Mouse (Mus musculus) CH12.LX (cell line): Measurements from ENCODE around the gene Gpr50. TPM values are rescaled to one million over a fixed set of nuclear protein-coding genes. Genes with fewer than 3 reads are reported as not detected.

ENCODE experiments used
- DNase-seq: peaks from one replicate; pipeline ENCODE4 v3.0.0-alpha.2; 2013; ENCODE audit errors: extremely low read depth
- H3K27ac ChIP-seq: 2 replicates; pipeline ENCODE4 v1.5.1; 2012; ENCODE audit warnings: low read depth, mild to moderate bottlenecking, control low read depth, moderate library complexity; ENCODE audit not compliant: insufficient read depth
- H3K27me3 ChIP-seq: replicated peaks from 2 replicates; pipeline ENCODE3; 2012; ENCODE audit warnings: inconsistent platforms
- H3K36me3 ChIP-seq, 2 experiments: replicated peaks in 1 of 2; 2 replicates each; pipeline versions ENCODE3 to v1.6.1; 2012; ENCODE audit warnings: inconsistent platforms in 1 of 2, low read length in 1 of 2, mild to moderate bottlenecking in 1 of 2, mixed read lengths in 1 of 2, moderate library complexity in 1 of 2; ENCODE audit not compliant: control insufficient read depth in 1 of 2, insufficient read depth in 1 of 2
- H3K4me1 ChIP-seq, 2 experiments: 2 replicates each; pipeline ENCODE4 v1.6.1; 2012; ENCODE audit warnings: inconsistent platforms in 1 of 2, moderate library complexity in 1 of 2; ENCODE audit not compliant: insufficient read depth in 2 of 2, control insufficient read depth in 1 of 2
- H3K4me2 ChIP-seq: 2 replicates; pipeline ENCODE4 v1.6.1; 2012; ENCODE audit warnings: low read depth, mild to moderate bottlenecking, control low read depth; ENCODE audit not compliant: poor library complexity, insufficient read depth, severe bottlenecking
- H3K4me3 ChIP-seq, 3 experiments: fragments of 150-350 bp in 1 of 3; sonication (generic) in 1 of 3; replicated peaks in 1 of 3; 2 replicates each; pipeline versions ENCODE3 to v1.5.1; 2011 to 2012; ENCODE audit warnings: low read depth in 2 of 3, low read length in 2 of 3, mild to moderate bottlenecking in 2 of 3, moderate library complexity in 2 of 3, control low read depth in 1 of 3, improper control_type of control experiment in 1 of 3, inconsistent platforms in 1 of 3, mixed read lengths in 1 of 3; ENCODE audit not compliant: poor library complexity in 1 of 3
- H3K79me2 ChIP-seq: replicated peaks from 2 replicates; pipeline ENCODE4 v1.6.1; 2012; ENCODE audit warnings: mild to moderate bottlenecking, moderate library complexity; ENCODE audit not compliant: control insufficient read depth, poor library complexity, insufficient read depth, severe bottlenecking; ENCODE audit errors: extremely low read depth
- H3K9ac ChIP-seq: 2 replicates; pipeline ENCODE4 v1.6.1; 2012; ENCODE audit warnings: low read depth, mild to moderate bottlenecking, control low read depth, moderate library complexity; ENCODE audit not compliant: insufficient read depth
- H3K9me3 ChIP-seq: replicated peaks from 2 replicates; pipeline ENCODE3; 2012; ENCODE audit warnings: low read length, inconsistent platforms, mixed read lengths
- CTCF ChIP-seq, 2 experiments: IDR thresholded peaks in 1 of 2; conservative IDR thresholded peaks in 1 of 2; 2 replicates each; pipeline ENCODE4 v1.5.1; 2011 to 2012; ENCODE audit warnings: low read depth in 2 of 2, low read length in 2 of 2, improper control_type of control experiment in 1 of 2, inconsistent platforms in 1 of 2, mild to moderate bottlenecking in 1 of 2, moderate library complexity in 1 of 2
- GABPA ChIP-seq: IDR thresholded peaks from 2 replicates; pipeline ENCODE4 v1.6.1; 2012; ENCODE audit warnings: low read depth, low read length, improper control_type of control experiment, inconsistent platforms; ENCODE audit not compliant: insufficient replicate concordance
- HCFC1 ChIP-seq: IDR thresholded peaks from 2 replicates; pipeline ENCODE4 v1.6.1; 2012; ENCODE audit warnings: low read depth, mild to moderate bottlenecking, inconsistent platforms, low read length, improper control_type of control experiment
- JUND ChIP-seq: conservative IDR thresholded peaks from 2 replicates; pipeline ENCODE4 v1.6.1; 2011; ENCODE audit warnings: low read depth, low read length, improper control_type of control experiment
- MAFK ChIP-seq: IDR thresholded peaks from 2 replicates; pipeline ENCODE4 v1.6.1; 2011; ENCODE audit warnings: low read length, improper control_type of control experiment; ENCODE audit not compliant: insufficient replicate concordance
- MEF2A ChIP-seq: IDR thresholded peaks from 2 replicates; pipeline ENCODE4 v1.6.1; 2014; ENCODE audit warnings: low read depth, mild to moderate bottlenecking, inconsistent platforms, low read length, improper control_type of control experiment, borderline replicate concordance
- MXI1 ChIP-seq: IDR thresholded peaks from 2 replicates; pipeline ENCODE4 v1.6.1; 2011; ENCODE audit warnings: mild to moderate bottlenecking, low read depth, low read length, improper control_type of control experiment
- MYC ChIP-seq: IDR thresholded peaks from 2 replicates; pipeline ENCODE4 v1.6.1; 2011; ENCODE audit warnings: low read depth, mild to moderate bottlenecking, improper control_type of control experiment, low read length
- NELFE ChIP-seq: IDR thresholded peaks from 2 replicates; pipeline ENCODE4 v1.6.1; 2011; ENCODE audit warnings: low read depth, low read length, improper control_type of control experiment
- PAX5 ChIP-seq: IDR thresholded peaks from 2 replicates; pipeline ENCODE4 v1.6.1; 2012; ENCODE audit warnings: low read length, inconsistent platforms, mixed read lengths
- POLR2AphosphoS2 ChIP-seq: IDR thresholded peaks from 2 replicates; pipeline ENCODE4 v1.6.1; 2011; ENCODE audit warnings: low read depth, low read length, improper control_type of control experiment
- RAD21 ChIP-seq: IDR thresholded peaks from 2 replicates; pipeline ENCODE4 v1.6.1; 2011; ENCODE audit warnings: low read depth, mild to moderate bottlenecking, low read length, improper control_type of control experiment, moderate library complexity
- RCOR1 ChIP-seq: conservative IDR thresholded peaks from 2 replicates; pipeline ENCODE4 v1.6.1; 2012; ENCODE audit warnings: low read depth, mild to moderate bottlenecking, inconsistent platforms, low read length, improper control_type of control experiment
- SIN3A ChIP-seq: IDR thresholded peaks from 2 replicates; pipeline ENCODE4 v1.6.1; 2012; ENCODE audit warnings: low read length, improper control_type of control experiment, inconsistent platforms
- SMC3 ChIP-seq: IDR thresholded peaks from 2 replicates; pipeline ENCODE4 v1.6.1; 2011; ENCODE audit warnings: low read depth, low read length, improper control_type of control experiment
- TBP ChIP-seq: conservative IDR thresholded peaks from 2 replicates; pipeline ENCODE4 v1.6.1; 2011; ENCODE audit warnings: low read depth, low read length, improper control_type of control experiment
- TCF12 ChIP-seq: IDR thresholded peaks from 2 replicates; pipeline ENCODE4 v1.6.1; 2014; ENCODE audit warnings: low read depth, mild to moderate bottlenecking, inconsistent platforms, low read length, improper control_type of control experiment
- USF2 ChIP-seq: conservative IDR thresholded peaks from 2 replicates; pipeline ENCODE4 v1.6.1; 2011; ENCODE audit warnings: low read depth, low read length, improper control_type of control experiment
- ZKSCAN1 ChIP-seq: IDR thresholded peaks from 2 replicates; pipeline ENCODE4 v1.6.1; 2012; ENCODE audit warnings: low read depth, inconsistent platforms, low read length, improper control_type of control experiment, borderline replicate concordance
- ZNF384 ChIP-seq: IDR thresholded peaks from 2 replicates; pipeline ENCODE4 v1.6.1; 2012; ENCODE audit warnings: low read depth, low read length, improper control_type of control experiment, inconsistent platforms
- dilution Hi-C: fragments of 300-500 bp; cut with MboI; formaldehyde crosslinking; loops from 2 replicates; pipeline ENCODE4 v1.14.3; 2020; ENCODE audit warnings: low sequenced_read_pairs; ENCODE audit not compliant: extremely low pct_unique_long_range_greater_than_20kb, extremely low pct_ligation_motif_present
- in situ Hi-C: fragments of 300-500 bp; cut with MboI; formaldehyde crosslinking; loops from 3 replicates; pipeline ENCODE4 v1.14.3; 2019; ENCODE audit warnings: low sequenced_read_pairs, low pct_ligation_motif_present, low pct_unique_long_range_greater_than_20kb, mixed read lengths
- polyA plus RNA-seq: library from polyadenylated mRNA; unstranded; fragments of >175 nt; gene quantifications from 2 replicates; pipeline ENCODE4 v1.2.1, GENCODE M21; 2012; ENCODE audit warnings: low read depth; ENCODE audit not compliant: insufficient read length
- total RNA-seq, 2 experiments: library from RNA; depleted of rRNA; stranded (reverse); fragments of 300-350 nt in 1 of 2; fragments of >200 nt in 1 of 2; gene quantifications; 2 replicates each; pipeline ENCODE4 v1.2.3; 2012 to 2014

The Gpr50 gene
- total and polyA plus RNA-seq, 3 experiments = not detected

DNA sequence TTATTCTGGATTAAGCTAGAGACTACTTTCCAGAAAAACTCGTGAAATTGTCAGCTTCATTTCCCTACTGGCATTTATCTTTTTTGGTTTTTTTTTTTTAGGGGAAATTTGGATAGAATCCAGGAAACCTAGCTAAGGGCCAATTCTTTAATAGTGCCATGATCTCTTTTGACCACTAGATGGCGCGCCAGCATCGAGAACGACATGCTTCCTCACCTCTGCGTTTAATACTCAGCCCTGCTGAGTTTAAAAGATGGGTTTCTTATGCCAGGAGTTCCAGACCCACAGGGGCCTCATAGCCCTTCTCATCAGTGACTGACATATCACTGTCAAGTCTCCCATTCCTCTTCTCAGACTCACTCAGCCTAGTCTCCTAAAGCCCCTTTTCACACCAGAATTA is 15.5 kb upstream of the Gpr50 start:
- dilution Hi-C loops = no loop called here
- Histone ChIP-seq H3K4me2 (no peak overlapping the region), H3K4me3 (no peak overlapping the region), H3K79me2 (no peaks in the 10 kb centered on the region), H3K4me1 (no peaks in the 10 kb centered on the region), H3K36me3 (no peaks in the 10 kb centered on the region), H3K9me3 (no peaks in the 10 kb centered on the region), H3K9ac (no peak overlapping the region), H3K27me3 (no peaks in the 10 kb centered on the region), H3K27ac (no peak overlapping the region)
- in situ Hi-C loops = no loop called here
- no peak for TF ChIP-seq USF2
- no peak for TF ChIP-seq POLR2AphosphoS2
- no peak for TF ChIP-seq SIN3A
- TF ChIP-seq JUND = no peak
- no peak for TF ChIP-seq ZKSCAN1
- TF ChIP-seq PAX5 = no peak
- TF ChIP-seq SMC3 = peak; percentile 62
- TF ChIP-seq ZNF384 = no peak
- TF ChIP-seq MYC = no peak
- no peak for TF ChIP-seq MXI1
- TF ChIP-seq RCOR1 = no peak
- TF ChIP-seq TCF12 = no peak
- no peak for TF ChIP-seq NELFE
- TF ChIP-seq GABPA = no peak
- TF ChIP-seq CTCF (conservative IDR thresholded peaks at IDR 0.05 in 1 of 2, IDR thresholded peaks at IDR 0.05 in 1 of 2; ENCODE audit: low read depth in 2 of 2, low read length in 2 of 2) = peak; percentile 42 to 74; a peak in 3 of 4 replicates
- TF ChIP-seq HCFC1 = no peak
- no peak for TF ChIP-seq MAFK
- TF ChIP-seq MEF2A = no peak
- TF ChIP-seq RAD21 = peak; percentile 80
- TF ChIP-seq TBP = no peak
- DNase-seq = peak; percentile 41

DNA sequence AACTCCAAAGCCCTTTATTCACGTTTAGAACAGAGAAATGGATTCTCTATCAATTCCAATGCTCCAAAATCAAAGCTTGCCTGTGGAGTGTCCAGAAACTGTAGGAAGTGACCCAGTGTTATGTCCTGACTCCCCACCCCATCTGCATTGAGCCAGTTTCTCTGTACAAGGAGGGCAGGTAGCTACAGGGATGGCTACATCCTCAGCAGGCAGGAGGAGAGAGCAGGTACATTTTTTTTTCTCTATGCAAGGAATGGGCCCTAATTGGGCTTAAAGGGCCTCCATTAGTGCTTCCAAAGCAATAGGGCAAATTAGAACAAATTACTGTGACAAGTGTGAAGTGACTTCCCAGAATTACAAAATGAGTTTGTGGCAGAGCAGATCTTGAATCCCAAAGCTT is 15.0 kb upstream of the Gpr50 start:
- dilution Hi-C loops = no loop called here
- H3K36me3 ChIP-seq = no peaks in the 10 kb centered on the region
- TF ChIP-seq MXI1 (no peak), CTCF (conservative IDR thresholded peaks at IDR 0.05 in 1 of 2, IDR thresholded peaks at IDR 0.05 in 1 of 2; ENCODE audit: low read depth in 2 of 2, low read length in 2 of 2) (no peak)

More for the DNA sequence above, 15.0 kb upstream of the Gpr50 start:
- Histone ChIP-seq H3K4me2 (no peak overlapping the region), H3K4me1 (no peaks in the 10 kb centered on the region), H3K9me3 (no peaks in the 10 kb centered on the region), H3K9ac (no peak overlapping the region), H3K27ac (no peak overlapping the region), H3K4me3 (no peak overlapping the region), H3K79me2 (no peaks in the 10 kb centered on the region), H3K27me3 (no peaks in the 10 kb centered on the region)
- DNase-seq = no peak
- in situ Hi-C loops = no loop called here
